ENCODE assay signal across 8 mouse cellular contexts in genomic region chr1:167283441-167284257, GRCm38 (mm10). TPM values are rescaled to one million over a fixed set of nuclear protein-coding genes. Genes with fewer than 3 reads are reported as not detected.
DNase-seq lines count a peak whose midpoint lies in the region; ATAC-seq and TF ChIP-seq lines count a peak whose summit lies in the region.

No protein-coding gene starts in this region.

- TF ChIP-seq CTCF in MEL (IDR thresholded peaks at IDR 0.05 in 2 of 3, conservative IDR thresholded peaks at IDR 0.05 in 1 of 3; ENCODE audit: control insufficient read depth in 1 of 3, insufficient read depth in 1 of 3, low read depth in 2 of 3, low read length in 3 of 3, poor library complexity in 1 of 3, severe bottlenecking in 1 of 3), result no peak
- no peak for TF ChIP-seq CTCF in lung, adult 2 months (IDR thresholded peaks at IDR 0.05; ENCODE audit: insufficient read depth, low read length)

- no peak for TF ChIP-seq EP300 in MEL (IDR thresholded peaks at IDR 0.05; ENCODE audit: low read depth in 1 of 2, low read length in 2 of 2)

- WGBS in lung, adult 2 months, result under 1% methylated on average over 44 of the region's 44 CpGs
- WGBS in neural tube, embryonic 15.5 days, result under 1% methylated on average over 43 of the region's 44 CpGs

- peak overlapping the region; percentile 93 for H3K9ac ChIP-seq in MEL (ENCODE audit: control insufficient read depth, low read depth, low read length, poor library complexity, severe bottlenecking)
- H3K9ac ChIP-seq in neural tube, embryonic 15.5 days (replicated peaks), result peak overlapping the region; percentile 85

- peak; percentile 66 to 71; a peak in 3 of 4 replicates for TF ChIP-seq POLR2A in MEL (IDR thresholded peaks at IDR 0.05; ENCODE audit: control insufficient read depth in 1 of 2, insufficient read depth in 1 of 2, low read depth in 1 of 2, low read length in 2 of 2, poor library complexity in 1 of 2)
- no peak for TF ChIP-seq POLR2A in lung, adult 2 months (IDR thresholded peaks at IDR 0.05; ENCODE audit: borderline replicate concordance, extremely low read depth, low read depth, low read length)

- DNase-seq in A20 (ENCODE audit: low read depth, low spot score) (peak; percentile 78), MEL (ENCODE audit: low read depth, low spot score) (peak; percentile 81)
- peak; percentile 47 to 54 for DNase-seq in cerebellum, postnatal 36 days
- peak; percentile 38 to 41 for DNase-seq in frontal cortex, postnatal 25 days (ENCODE audit: low spot score in 2 of 2)
- DNase-seq in kidney, postnatal 14 days, result peak; percentile 60
- DNase-seq in lung, adult 2 months, result peak; percentile 41
- peak; percentile 60 to 62 for DNase-seq in thymus, postnatal 10 days (ENCODE audit: low spot score in 2 of 2)

- peak; percentile 28 for ATAC-seq in neural tube, embryonic 15.5 days (ENCODE audit: low FRiP score)

- no peaks in the 10 kb centered on the region for H3K9me3 ChIP-seq in MEL (replicated peaks; ENCODE audit: insufficient read depth, low read length)
- no peaks in the 10 kb centered on the region for H3K9me3 ChIP-seq in neural tube, embryonic 15.5 days (replicated peaks)

- H3K36me3 ChIP-seq in MEL (ENCODE audit: control insufficient read depth in 1 of 2, insufficient read depth in 2 of 2, low read length in 2 of 2), result peaks cover 5 to 27% of the 10 kb centered on the region in 2 experiments
- 0 out of 2 replicates have a peak, but pooled peaks cover 2% of the 10 kb centered on the region for H3K36me3 ChIP-seq in neural tube, embryonic 15.5 days

- peaks cover 63% of the 10 kb centered on the region for H3K79me2 ChIP-seq in MEL (ENCODE audit: control insufficient read depth, insufficient read depth, low read length, poor library complexity)

- H3K4me2 ChIP-seq in neural tube, embryonic 15.5 days, result peak overlapping the region; percentile 72

- H3K4me3 ChIP-seq in MEL (ENCODE audit: control insufficient read depth in 1 of 2, insufficient read depth in 1 of 2, low read depth in 2 of 2, low read length in 2 of 2), result peak overlapping the region; percentile 90 to 99
- peak overlapping the region; percentile 70 for H3K4me3 ChIP-seq in lung, adult 2 months (replicated peaks; ENCODE audit: extremely low read depth, low read depth, low read length)
- H3K4me3 ChIP-seq in neural tube, embryonic 15.5 days (replicated peaks), result peak overlapping the region; percentile 81

- TF ChIP-seq RAD21 in MEL (IDR thresholded peaks at IDR 0.05; ENCODE audit: low read depth, low read length), result no peak

- peak overlapping the region; percentile 87 for H3K27ac ChIP-seq in MEL (ENCODE audit: control insufficient read depth, low read depth, low read length)
- peak overlapping the region; percentile 96 for H3K27ac ChIP-seq in neural tube, embryonic 15.5 days (replicated peaks)

- H3K27me3 ChIP-seq in MEL (ENCODE audit: control insufficient read depth in 1 of 2, insufficient read depth in 2 of 2, low read length in 2 of 2), result no peaks in the 10 kb centered on the region
- H3K27me3 ChIP-seq in neural tube, embryonic 15.5 days (replicated peaks), result no peaks in the 10 kb centered on the region

- H3K4me1 ChIP-seq in MEL (ENCODE audit: control insufficient read depth in 1 of 2, insufficient read depth in 2 of 2, low read length in 2 of 2), result peaks cover 7 to 23% of the 10 kb centered on the region in 2 experiments
- H3K4me1 ChIP-seq in lung, adult 2 months (ENCODE audit: control insufficient read depth, insufficient read depth, low read length), result peaks cover 5% of the 10 kb centered on the region; the same call in 1 of the 2 replicates
- H3K4me1 ChIP-seq in neural tube, embryonic 15.5 days, result peaks cover 24% of the 10 kb centered on the region

TF ChIP-seq in MEL, 35 proteins besides CTCF, POLR2A, EP300 and RAD21:
- TF ChIP-seq SMC3 (IDR thresholded peaks at IDR 0.05; ENCODE audit: low read depth, low read length) (no peak), E2F4 (IDR thresholded peaks at IDR 0.05; ENCODE audit: borderline replicate concordance, low read depth, low read length) (peak; percentile 27; the same call in 1 of the 2 replicates), ZNF384 (IDR thresholded peaks at IDR 0.05; ENCODE audit: low read depth, low read length) (peak; percentile 4; the same call in 1 of the 2 replicates), MXI1 (IDR thresholded peaks at IDR 0.05; ENCODE audit: low read depth, low read length) (peak; percentile 95), TCF12 (IDR thresholded peaks at IDR 0.05; ENCODE audit: low read depth, low read length) (no peak), UBTF (IDR thresholded peaks at IDR 0.05; ENCODE audit: borderline replicate concordance, insufficient read depth, low read depth, low read length) (no peak), ETS1 (IDR thresholded peaks at IDR 0.05; ENCODE audit: low read depth, low read length) (no peak), MYC (IDR thresholded peaks at IDR 0.05; ENCODE audit: low read depth, low read length) (peak; percentile 96), MAX (IDR thresholded peaks at IDR 0.05; ENCODE audit: low read length) (peak; percentile 90)
TF ChIP-seq in MEL: peak in this region for 5.

RNA-seq across cellular contexts. Expression of gene Uck2, which starts 1.5 kb away (rescaled TPM):
- total RNA-seq in MEL (2012; rRNA removed), result 191 and 213 TPM in 2 replicates
- 100 to 1,000 TPM; 290 to 643 TPM for polyA plus RNA-seq in MEL (2012; ENCODE audit: insufficient read depth in 1 of 2, insufficient read length in 2 of 2, low read depth in 1 of 2, low replicate concordance in 2 of 2, missing spikeins in 1 of 2)
- polyA plus RNA-seq in lung, adult 2 months (2012; rRNA removed), result 12.6 and 17.4 TPM in 2 replicates
- polyA plus RNA-seq in neural tube, embryonic 15.5 days (2015; fragmentation: Nextera tagmentation; extraction: Ambion mirVana), result 46.6 and 75.5 TPM in 2 replicates

RNA-seq across cellular contexts. Expression of gene Tmco1, which starts 24.5 kb away (rescaled TPM):
- total RNA-seq in MEL (2012; rRNA removed), result 126 and 128 TPM in 2 replicates
- polyA plus RNA-seq in MEL (2012; ENCODE audit: insufficient read depth in 1 of 2, insufficient read length in 2 of 2, low read depth in 1 of 2, low replicate concordance in 2 of 2, missing spikeins in 1 of 2), result 100 to 1,000 TPM in 1 of 2 experiments, not detected in 1; 110 TPM
- 42.7 and 56.7 TPM in 2 replicates for polyA plus RNA-seq in lung, adult 2 months (2012; rRNA removed)
- polyA plus RNA-seq in neural tube, embryonic 15.5 days (2015; fragmentation: Nextera tagmentation; extraction: Ambion mirVana), result 76.2 and 79.1 TPM in 2 replicates

Comparison
In these comparisons a context has a peak if more than half of its experiments do, and no peak if none do; other contexts are left out.
1. Peak in every context shown above with its lines: DNase-seq, ATAC-seq, H3K4me3 ChIP-seq and H3K27ac ChIP-seq.